Mouse (Mus musculus): Measurements from ENCODE around the gene Gm17268.

- TF ChIP-seq ZNF384 (IDR thresholded peaks at IDR 0.05; ENCODE audit: low read depth, low read length), result no peak
- no peak for TF ChIP-seq CHD2 (IDR thresholded peaks at IDR 0.05; ENCODE audit: low read depth, low read length)
Measured at GRCm38 (mm10) chr11:82038535-82038934, at the start of gene Gm17268.

All from ES-E14 (cell line).